Mouse (Mus musculus) forebrain, embryonic 13.5 days (tissue): ENCODE measurements around the gene Rnf111. TPM values are rescaled to one million over a fixed set of nuclear protein-coding genes. Genes with fewer than 3 reads are reported as not detected.

Experiments used
- ATAC-seq: fragments of 200-750 bp; cut with Nextera tagmentation; 2 replicates; pipeline ENCODE4 v1.8.0; 2017
- H3K27ac ChIP-seq: fragments of 300-500 bp; sonication (generic); 2 replicates; pipeline ENCODE4 v1.5.1; 2015; ENCODE audit warnings: inconsistent platforms, mild to moderate bottlenecking, moderate library complexity
- H3K27me3 ChIP-seq: fragments of 300-500 bp; sonication (generic); 2 replicates; pipeline ENCODE4 v1.6.1; 2015; ENCODE audit warnings: mild to moderate bottlenecking, inconsistent platforms
- H3K36me3 ChIP-seq: fragments of 300-500 bp; sonication (generic); 2 replicates; pipeline ENCODE4 v1.6.1; 2015; ENCODE audit warnings: mild to moderate bottlenecking, inconsistent platforms; ENCODE audit not compliant: poor library complexity, severe bottlenecking
- H3K4me1 ChIP-seq: fragments of 300-500 bp; sonication (generic); 2 replicates; pipeline ENCODE4 v1.6.1; 2015; ENCODE audit warnings: inconsistent platforms
- H3K4me2 ChIP-seq: fragments of 300-500 bp; sonication (generic); 2 replicates; pipeline ENCODE4 v1.6.1; 2015; ENCODE audit warnings: inconsistent platforms, mild to moderate bottlenecking, moderate library complexity
- H3K4me3 ChIP-seq: fragments of 300-500 bp; sonication (generic); 2 replicates; pipeline ENCODE4 v1.5.1; 2015; ENCODE audit warnings: mild to moderate bottlenecking, inconsistent platforms
- H3K9ac ChIP-seq: fragments of 300-500 bp; sonication (generic); 2 replicates; pipeline ENCODE4 v1.6.1; 2015; ENCODE audit warnings: mild to moderate bottlenecking, inconsistent platforms
- H3K9me3 ChIP-seq: fragments of 300-500 bp; sonication (generic); replicated peaks from 2 replicates; pipeline ENCODE4 v1.6.1; 2016; ENCODE audit warnings: inconsistent platforms
- WGBS: fragments of 180-500 bp; shearing (Covaris S2); methylation state at CpG from one replicate; pipeline ENCODE4 v1.1.7; 2015; 5-methylcytosine and 5-hydroxymethylcytosine counted together
- polyA plus RNA-seq: library from polyadenylated mRNA; unstranded; fragments of >200 nt; fragmentation: Nextera tagmentation; extraction: Ambion mirVana; gene quantifications from 2 replicates; pipeline ENCODE4 v1.2.1, GENCODE M21; 2015

The Rnf111 gene
- polyA plus RNA-seq, 1 experiment from 2014 or later, result 35.1 TPM

- 92% methylated on average over 3 of the region's 3 CpGs for WGBS
These were observed 20.3 kb upstream of the Rnf111 start for GRCm38 (mm10) chr9:70523813-70524212.

GRCm38 (mm10) chr9:70520651-70521050 is 17.1 kb upstream of the Rnf111 start:
- Histone ChIP-seq H3K4me3 (no peak overlapping the region), H3K27me3 (no peaks in the 10 kb centered on the region), H3K9ac (no peak overlapping the region), H3K4me2 (no peak overlapping the region), H3K27ac (no peak overlapping the region), H3K36me3 (no peaks in the 10 kb centered on the region), H3K9me3 (no peaks in the 10 kb centered on the region), H3K4me1 (no peaks in the 10 kb centered on the region)
- no peak for ATAC-seq
- 89% methylated on average over 3 of the region's 3 CpGs for WGBS

More at GRCm38 (mm10) chr9:70523813-70524212, 20.3 kb upstream of the Rnf111 start:
- no peaks in the 10 kb centered on the region for H3K36me3 ChIP-seq
- no peak overlapping the region for H3K4me2 ChIP-seq
- H3K4me1 ChIP-seq, result no peaks in the 10 kb centered on the region
- no peak overlapping the region for H3K9ac ChIP-seq
- H3K4me3 ChIP-seq, result no peak overlapping the region
- no peaks in the 10 kb centered on the region for H3K27me3 ChIP-seq
- no peaks in the 10 kb centered on the region for H3K9me3 ChIP-seq
- no peak overlapping the region for H3K27ac ChIP-seq
- no peak for ATAC-seq

- ATAC-seq, result no peak
- no peaks in the 10 kb centered on the region for H3K36me3 ChIP-seq
- no peak overlapping the region for H3K27ac ChIP-seq
- H3K4me1 ChIP-seq, result no peaks in the 10 kb centered on the region
- no peak overlapping the region for H3K4me3 ChIP-seq
- H3K9me3 ChIP-seq, result no peaks in the 10 kb centered on the region
- no peaks in the 10 kb centered on the region for H3K27me3 ChIP-seq
- H3K4me2 ChIP-seq, result no peak overlapping the region
- H3K9ac ChIP-seq, result no peak overlapping the region
- 84% methylated on average over 7 of the region's 7 CpGs for WGBS
These were observed 8.2 kb upstream of the Rnf111 start for GRCm38 (mm10) chr9:70511681-70512080.

DNA sequence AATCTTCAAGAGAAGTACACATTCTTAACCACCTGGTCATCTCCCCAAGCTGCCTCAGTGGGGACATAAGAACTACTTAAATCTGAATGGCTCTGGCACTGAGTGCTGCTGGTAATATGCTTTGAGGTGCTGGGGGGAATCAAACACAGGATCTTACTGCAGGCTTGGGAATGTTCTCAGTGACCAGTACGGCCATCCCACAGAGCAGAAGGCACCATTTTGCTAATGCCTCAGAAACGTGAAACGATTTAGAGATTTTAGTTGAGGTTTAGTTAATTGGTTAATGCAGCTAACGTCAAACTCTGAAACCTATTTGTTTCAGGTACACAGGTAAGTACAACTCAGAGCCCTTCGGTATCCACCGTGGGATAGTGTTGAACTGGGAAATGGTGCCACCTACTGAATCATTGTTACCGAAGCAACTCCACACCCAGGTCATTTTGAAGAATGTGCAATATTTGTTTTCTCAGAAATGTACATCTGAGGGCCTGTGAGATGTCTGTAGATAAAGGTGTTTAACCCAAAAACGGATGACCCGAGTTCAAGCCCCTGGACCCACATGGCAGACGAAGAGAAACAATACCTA is 7.6 kb upstream of the Rnf111 start:
- WGBS, result 66% methylated on average over 10 of the region's 10 CpGs
- H3K9ac ChIP-seq, result no peak overlapping the region
- no peak for ATAC-seq
- H3K27ac ChIP-seq, result no peak overlapping the region
- no peaks in the 10 kb centered on the region for H3K36me3 ChIP-seq
- no peak overlapping the region for H3K4me3 ChIP-seq
- no peaks in the 10 kb centered on the region for H3K27me3 ChIP-seq
- H3K4me1 ChIP-seq, result no peaks in the 10 kb centered on the region
- H3K4me2 ChIP-seq, result no peak overlapping the region
- H3K9me3 ChIP-seq, result no peaks in the 10 kb centered on the region

DNA sequence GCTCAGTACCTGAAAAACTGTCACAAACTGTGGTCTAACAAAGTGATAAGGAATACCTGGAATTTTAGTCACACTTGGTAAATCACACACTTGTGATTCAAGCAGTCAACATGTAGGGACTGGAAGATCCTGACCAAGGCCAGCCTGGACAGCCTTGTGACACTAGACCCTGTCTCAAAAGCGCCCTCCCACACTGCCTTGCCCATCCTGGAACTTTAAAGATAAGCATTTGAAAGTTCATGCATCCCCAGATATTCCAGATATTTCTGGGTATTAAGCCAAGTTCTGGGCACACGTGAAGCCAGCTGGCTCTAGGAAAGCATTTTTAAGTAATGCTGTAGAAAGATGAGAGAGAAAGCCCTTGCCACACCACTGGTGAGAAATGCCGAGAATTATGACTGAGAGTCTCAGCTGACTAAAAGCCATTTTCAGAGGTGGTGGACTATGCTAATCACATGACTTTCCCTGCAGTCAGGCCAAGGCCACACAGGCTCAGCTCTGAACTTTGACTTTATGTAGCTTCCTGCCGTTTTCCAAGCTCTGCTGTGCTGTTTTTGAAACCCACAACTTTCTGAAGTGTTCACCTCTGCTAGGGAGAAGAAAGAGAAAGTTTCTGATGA is 6.5 kb upstream of the Rnf111 start:
- no peak overlapping the region for H3K4me2 ChIP-seq
- ATAC-seq, result no peak
- 80% methylated on average over 4 of the region's 4 CpGs for WGBS

GRCm38 (mm10) chr9:70506787-70507186 is 3.3 kb upstream of the Rnf111 start:
- H3K27ac ChIP-seq, result no peak overlapping the region
- H3K9ac ChIP-seq, result no peak overlapping the region
- H3K27me3 ChIP-seq, result no peaks in the 10 kb centered on the region
- H3K4me1 ChIP-seq, result peaks cover 12% of the 10 kb centered on the region
- no peak overlapping the region for H3K4me3 ChIP-seq
- H3K4me2 ChIP-seq, result no peak overlapping the region
- no peaks in the 10 kb centered on the region for H3K9me3 ChIP-seq
- H3K36me3 ChIP-seq, result no peaks in the 10 kb centered on the region
- no peak for ATAC-seq
- WGBS, result 81% methylated on average over 8 of the region's 8 CpGs

More for the DNA sequence above, 6.5 kb upstream of the Rnf111 start:
- Histone ChIP-seq H3K36me3 (no peaks in the 10 kb centered on the region), H3K9me3 (no peaks in the 10 kb centered on the region), H3K27ac (no peak overlapping the region), H3K27me3 (no peaks in the 10 kb centered on the region), H3K4me3 (no peak overlapping the region), H3K4me1 (no peaks in the 10 kb centered on the region), H3K9ac (no peak overlapping the region)

GRCm38 (mm10) chr9:70506186-70506585 is 2.7 kb upstream of the Rnf111 start:
- no peak overlapping the region for H3K4me3 ChIP-seq
- peaks cover 18% of the 10 kb centered on the region for H3K4me1 ChIP-seq
- no peaks in the 10 kb centered on the region for H3K36me3 ChIP-seq
- no peak overlapping the region for H3K4me2 ChIP-seq
- H3K9me3 ChIP-seq, result no peaks in the 10 kb centered on the region
- no peak overlapping the region for H3K9ac ChIP-seq
- H3K27me3 ChIP-seq, result no peaks in the 10 kb centered on the region
- no peak for ATAC-seq
- 78% methylated on average over 2 of the region's 2 CpGs for WGBS
- H3K27ac ChIP-seq, result no peak overlapping the region

GRCm38 (mm10) chr9:70503015-70503603 is 416 bp downstream of the Rnf111 start:
- peak; percentile 92 for ATAC-seq
- 0% methylated on average over 35 of the region's 70 CpGs for WGBS
- Histone ChIP-seq H3K9ac (peak overlapping the region; percentile 97), H3K4me2 (peak overlapping the region; percentile 71), H3K27ac (peak overlapping the region; percentile 98), H3K36me3 (peaks cover 4% of the 10 kb centered on the region; the same call in 1 of the 2 replicates), H3K4me3 (peak overlapping the region; percentile 95), H3K9me3 (no peaks in the 10 kb centered on the region), H3K27me3 (no peaks in the 10 kb centered on the region), H3K4me1 (peaks cover 18% of the 10 kb centered on the region)

- Histone ChIP-seq H3K9me3 (no peaks in the 10 kb centered on the region), H3K27ac (peak overlapping the region; percentile 98), H3K36me3 (peaks cover 4% of the 10 kb centered on the region; the same call in 1 of the 2 replicates), H3K4me1 (peaks cover 18% of the 10 kb centered on the region), H3K27me3 (no peaks in the 10 kb centered on the region), H3K4me2 (peak overlapping the region; percentile 71), H3K9ac (peak overlapping the region; percentile 97), H3K4me3 (peak overlapping the region; percentile 95)
- WGBS, result 36% methylated on average over 10 of the region's 10 CpGs
- ATAC-seq, result no peak
These were observed 1.1 kb downstream of the Rnf111 start for GRCm38 (mm10) chr9:70502284-70503014.

DNA sequence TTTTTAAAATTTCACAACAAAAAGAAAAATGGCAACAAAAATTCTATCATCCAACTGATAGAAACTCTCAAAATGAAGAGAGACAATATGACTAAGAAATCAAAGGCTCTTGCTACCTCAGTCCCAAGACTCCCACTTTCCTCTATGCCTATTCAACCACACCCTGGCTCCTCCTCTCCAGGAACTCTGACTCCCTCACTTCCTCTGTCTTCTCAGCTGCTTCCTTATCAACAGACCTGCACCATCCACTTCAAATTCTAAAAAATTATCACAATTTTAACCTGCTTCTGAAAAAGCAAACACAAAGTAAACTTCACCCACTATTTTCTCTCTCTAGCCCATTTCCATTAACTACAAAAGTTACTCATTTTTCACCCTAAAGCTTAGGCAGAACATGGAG is 6.5 kb downstream of the Rnf111 start:
- H3K4me1 ChIP-seq, result peaks cover 8% of the 10 kb centered on the region
- peaks cover 18% of the 10 kb centered on the region for H3K36me3 ChIP-seq
- no peaks in the 10 kb centered on the region for H3K9me3 ChIP-seq
- no peak overlapping the region for H3K4me2 ChIP-seq
- ATAC-seq, result no peak
- H3K27me3 ChIP-seq, result no peaks in the 10 kb centered on the region
- no peak overlapping the region for H3K27ac ChIP-seq
- no peak overlapping the region for H3K4me3 ChIP-seq
- no peak overlapping the region for H3K9ac ChIP-seq

GRCm38 (mm10) chr9:70493038-70493437 is 10.5 kb downstream of the Rnf111 start:
- H3K36me3 ChIP-seq, result peaks cover 22% of the 10 kb centered on the region
- no peaks in the 10 kb centered on the region for H3K9me3 ChIP-seq
- no peak overlapping the region for H3K27ac ChIP-seq
- H3K27me3 ChIP-seq, result no peaks in the 10 kb centered on the region
- no peak for ATAC-seq
- WGBS, result 99% methylated on average over 2 of the region's 2 CpGs
- no peak overlapping the region for H3K9ac ChIP-seq
- no peak overlapping the region for H3K4me3 ChIP-seq
- no peaks in the 10 kb centered on the region for H3K4me1 ChIP-seq
- no peak overlapping the region for H3K4me2 ChIP-seq

- H3K9ac ChIP-seq, result no peak overlapping the region
- H3K4me1 ChIP-seq, result no peaks in the 10 kb centered on the region
- H3K9me3 ChIP-seq, result no peaks in the 10 kb centered on the region
- H3K27ac ChIP-seq, result no peak overlapping the region
- H3K4me2 ChIP-seq, result no peak overlapping the region
- ATAC-seq, result no peak
- H3K4me3 ChIP-seq, result no peak overlapping the region
- no peaks in the 10 kb centered on the region for H3K27me3 ChIP-seq
- peaks cover 18% of the 10 kb centered on the region for H3K36me3 ChIP-seq
- WGBS, result 93% methylated on average over 1 of the region's 1 CpGs
These were observed 12.3 kb downstream of the Rnf111 start for GRCm38 (mm10) chr9:70491176-70491575.
